Mouse (Mus musculus) liver, postnatal 0 days (tissue): ENCODE measurements at regions not wholly inside any gene's neighbourhood (a gene's known extent, or its start where the extent isn't known, plus 50 kb on each side); places are given as distances from the start of the nearest gene placed in this dataset.

ENCODE experiments used
- CTCF ChIP-seq: sonication (generic); IDR thresholded peaks from 2 replicates; pipeline ENCODE4 v1.5.1; 2016; ENCODE audit warnings: antibody characterized with exemption, low read depth
- EP300 ChIP-seq: IDR thresholded peaks from 2 replicates; pipeline ENCODE4 v1.6.1; 2016; ENCODE audit warnings: antibody characterized with exemption, low read depth, mild to moderate bottlenecking

DNA sequence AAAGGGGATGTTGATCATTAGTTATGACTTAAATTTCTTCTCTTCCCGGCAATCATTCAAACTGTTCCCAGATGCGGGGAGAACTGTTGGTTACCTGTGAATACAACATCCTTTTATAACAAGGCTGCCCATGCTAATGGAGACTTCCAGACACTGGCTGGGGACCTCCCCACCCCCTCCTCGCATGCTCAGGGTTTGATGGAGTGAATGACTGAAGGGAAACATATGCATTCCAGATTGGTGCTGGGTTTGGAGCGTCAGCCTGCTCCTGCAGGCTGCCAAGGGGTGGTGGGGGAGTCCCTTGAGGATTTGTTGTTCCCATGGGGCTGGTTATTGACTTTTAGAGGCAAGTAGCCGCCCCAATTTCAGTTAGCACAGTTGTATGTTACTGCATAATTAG lies 161.9 kb downstream of the Ttc32 start:
- TF ChIP-seq CTCF (no peak), EP300 (no peak)
